Mouse (Mus musculus): ENCODE results near the gene Gstm2.
"Not testable (repeated sequence)": the region's sequence is repeated elsewhere in the genome, so short reads cannot be mapped to it uniquely, and the experiment has no call there.

Gstm2 gene

DNA sequence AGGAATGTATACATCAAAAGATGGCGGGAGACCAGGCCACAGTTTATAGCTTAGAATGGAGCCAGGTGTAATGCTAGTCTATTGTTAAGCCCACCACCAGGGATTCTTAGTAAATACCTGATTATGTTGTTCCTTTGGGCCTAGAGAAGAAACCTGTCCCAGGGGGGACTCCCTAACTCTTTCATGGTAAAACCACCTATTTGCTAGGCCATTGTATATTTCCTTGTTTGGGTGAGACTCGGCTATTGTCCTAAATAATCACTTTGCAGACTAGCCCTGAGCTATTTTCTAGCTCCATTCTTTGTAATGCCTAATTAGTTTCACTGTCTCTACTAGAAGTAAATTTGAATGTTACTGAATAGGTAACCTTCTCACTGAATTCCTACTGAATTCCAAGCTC is 9.7 kb upstream of the Gstm2 start:
- DNase-seq = not testable (repeated sequence)

- not testable (repeated sequence) for DNase-seq
Measured at GRCm38 (mm10) chr3:107985141-107985540, 1.1 kb downstream of the Gstm2 start.

DNA sequence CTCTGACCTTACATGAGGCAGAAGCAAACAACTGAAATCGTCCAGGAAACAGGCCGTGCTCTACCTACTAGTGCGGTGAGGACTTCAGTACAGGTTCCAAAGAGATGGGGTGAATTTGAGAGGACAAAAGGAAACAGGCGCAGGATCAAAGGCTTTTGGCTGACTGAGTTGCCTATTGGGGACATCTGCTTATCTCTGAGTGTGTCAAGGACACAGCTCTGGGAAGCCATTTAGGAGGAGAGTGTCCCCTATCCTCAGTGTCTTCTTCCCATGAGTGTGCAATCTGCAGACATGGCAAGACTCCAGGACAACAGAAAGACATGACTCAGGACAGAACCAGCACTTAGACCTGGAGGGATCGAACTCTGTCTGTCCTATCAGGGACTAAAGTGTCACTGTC is 1.8 kb downstream of the Gstm2 start:
- DNase-seq = no peak

GRCm38 (mm10) chr3:107983771-107984170 is 2.5 kb downstream of the Gstm2 start:
- DNase-seq = no peak

- no peak for DNase-seq
Measured at GRCm38 (mm10) chr3:107982726-107983125, 3.5 kb downstream of the Gstm2 start.

DNA sequence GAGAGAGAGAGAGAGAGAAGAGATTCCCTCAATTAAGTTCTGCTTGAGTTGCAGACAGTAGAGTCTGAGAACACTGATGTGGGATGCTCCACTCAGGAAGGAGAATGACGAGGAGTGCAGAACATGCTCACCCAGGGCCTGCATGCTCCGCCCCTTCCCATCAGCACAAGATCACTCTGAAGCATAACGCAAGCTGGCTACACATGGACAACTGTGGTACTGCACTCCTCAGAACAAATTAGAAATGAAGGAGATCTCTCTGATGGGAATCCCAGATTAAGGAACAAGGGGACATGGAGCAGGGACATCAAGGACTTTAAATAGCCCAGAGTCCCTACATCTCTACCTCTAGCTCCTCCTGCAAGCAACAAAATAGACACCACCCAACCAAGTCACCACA is 5.0 kb downstream of the Gstm2 start:
- DNase-seq = no peak

GRCm38 (mm10) chr3:107977691-107978090 is 8.6 kb downstream of the Gstm2 start:
- DNase-seq = no peak

GRCm38 (mm10) chr3:107974237-107974636 is 12.0 kb downstream of the Gstm2 start:
- DNase-seq = no peak

DNA sequence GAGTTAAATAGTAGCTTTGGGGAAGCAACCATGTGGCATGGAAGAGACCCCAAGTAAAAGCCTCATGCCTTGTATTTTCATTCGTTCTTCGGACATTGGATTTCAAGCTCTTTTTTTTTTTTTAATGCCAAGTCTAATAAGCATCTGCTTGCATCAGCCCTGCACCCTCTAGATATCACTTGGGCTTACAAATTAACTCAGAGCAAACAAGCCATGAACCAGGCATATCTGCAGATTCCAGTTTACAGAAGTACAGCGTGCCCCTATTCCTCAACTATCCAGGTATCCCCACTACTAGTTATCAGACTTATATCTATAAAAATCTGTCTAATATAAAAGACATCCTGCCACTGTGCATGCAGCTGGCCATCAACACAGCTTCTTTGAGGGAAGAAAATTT is 14.2 kb downstream of the Gstm2 start:
- no peak for DNase-seq

GRCm38 (mm10) chr3:107971101-107971500 is 15.2 kb downstream of the Gstm2 start:
- DNase-seq = not testable (repeated sequence)

DNA sequence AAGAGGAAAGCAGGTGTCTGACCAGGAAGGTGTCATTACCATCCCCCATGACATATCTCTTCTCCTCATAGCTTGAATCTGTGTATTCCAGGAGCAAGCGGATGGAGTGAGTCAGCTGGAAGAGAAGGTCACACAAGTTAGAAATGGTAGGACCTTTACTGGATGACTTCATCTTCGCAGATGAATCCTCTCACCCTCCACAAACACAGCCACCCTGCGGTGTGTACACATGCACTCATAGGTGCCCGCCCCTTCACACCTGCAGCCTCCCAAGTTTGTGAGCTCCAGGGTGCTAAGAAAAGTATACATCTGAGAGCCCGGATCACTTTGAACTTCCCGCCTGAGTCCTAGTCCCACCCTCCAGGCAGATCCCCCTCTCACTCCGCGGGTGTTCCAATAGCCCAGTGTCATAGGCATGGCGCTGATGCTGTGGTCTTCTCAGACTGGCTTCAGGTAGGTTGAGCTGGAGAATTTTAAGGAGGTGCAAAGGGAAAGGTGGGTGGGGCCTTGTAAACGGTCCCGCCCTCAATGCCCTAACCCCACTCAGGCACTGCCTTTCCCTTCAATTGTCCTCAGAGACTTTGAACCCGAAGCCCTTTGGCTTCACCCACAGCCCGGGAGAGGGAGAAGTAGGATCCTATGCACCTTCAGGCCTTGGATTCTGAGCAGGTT is 17.4 kb downstream of the Gstm2 start, which contains the start of gene Gstm3:
Gstm3 (minus strand) TSS at position 560 of the 672 bp plus-strand sequence.
- DNase-seq = no peak

- DNase-seq = no peak
Measured at GRCm38 (mm10) chr3:107966631-107967030, 19.6 kb downstream of the Gstm2 start.

GRCm38 (mm10) chr3:107965592-107965991 is 20.7 kb downstream of the Gstm2 start:
- DNase-seq = no peak

GRCm38 (mm10) chr3:107964656-107965308 is 21.5 kb downstream of the Gstm2 start:
- DNase-seq = no peak

- no peak for DNase-seq
Measured at GRCm38 (mm10) chr3:107964026-107964425, 22.2 kb downstream of the Gstm2 start.

GRCm38 (mm10) chr3:107955260-107955659 is 31.0 kb downstream of the Gstm2 start:
- not testable (repeated sequence) for DNase-seq

DNA sequence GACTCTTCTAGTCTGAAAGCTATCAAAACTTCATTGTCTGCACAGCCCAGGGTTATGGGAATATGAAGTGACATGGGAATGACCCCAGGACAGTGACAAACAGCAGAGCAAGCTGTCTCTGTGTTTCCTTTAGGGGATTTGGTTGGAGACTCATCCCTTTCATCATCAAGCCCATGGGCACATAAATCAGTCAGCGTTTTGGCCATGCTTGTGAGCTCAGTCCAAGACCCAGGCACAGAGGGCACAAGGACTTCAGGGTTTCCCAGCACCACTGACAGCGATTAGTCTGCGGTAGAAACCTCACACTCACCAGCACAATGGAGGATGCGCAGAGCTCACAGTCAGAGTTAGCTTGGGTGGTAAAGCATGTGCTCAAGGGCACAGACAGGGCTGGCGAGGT is 32.3 kb downstream of the Gstm2 start:
- no peak for DNase-seq

DNA sequence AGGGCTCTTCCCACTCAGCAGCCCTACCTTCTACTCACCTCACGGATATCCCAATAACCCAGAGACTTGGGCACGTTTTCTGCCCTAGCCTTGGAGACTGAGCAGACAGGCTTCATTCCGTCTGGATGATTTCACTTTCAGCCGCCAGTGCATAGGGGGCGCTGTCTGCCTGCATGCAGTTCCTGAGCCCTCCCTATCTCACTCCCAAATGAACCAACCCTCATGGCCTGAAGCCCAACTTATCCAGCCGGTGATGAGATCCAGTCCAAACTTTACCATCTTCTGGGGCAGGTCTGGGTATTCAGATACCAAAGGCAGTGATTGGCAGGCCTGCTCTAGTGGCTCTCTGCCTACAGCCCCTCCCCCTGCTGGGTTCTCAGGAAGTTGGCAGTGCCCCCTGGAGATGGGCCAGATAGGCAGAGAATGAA is 32.9 kb downstream of the Gstm2 start:
- peak; percentile 26 for DNase-seq

DNA sequence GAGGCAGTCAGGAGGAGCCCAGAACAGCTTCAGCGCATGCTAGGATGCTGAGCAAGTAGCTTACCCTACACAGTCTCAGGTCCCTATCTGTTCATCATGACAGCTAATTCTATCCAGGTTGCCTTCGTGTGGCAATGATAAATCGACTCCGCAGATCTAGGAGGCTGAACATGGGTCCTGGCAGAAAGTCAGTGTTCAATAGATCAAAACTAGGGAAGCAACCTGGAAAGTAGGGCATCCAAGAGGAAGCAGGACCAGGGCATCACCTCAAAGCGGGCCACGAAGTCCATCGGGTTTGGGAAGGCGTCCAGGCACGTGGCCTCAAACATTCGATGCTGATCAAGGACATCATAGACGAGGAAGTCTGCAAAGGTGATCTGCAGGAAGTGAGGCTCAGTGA is 35.7 kb downstream of the Gstm2 start:
- no peak for DNase-seq

DNA sequence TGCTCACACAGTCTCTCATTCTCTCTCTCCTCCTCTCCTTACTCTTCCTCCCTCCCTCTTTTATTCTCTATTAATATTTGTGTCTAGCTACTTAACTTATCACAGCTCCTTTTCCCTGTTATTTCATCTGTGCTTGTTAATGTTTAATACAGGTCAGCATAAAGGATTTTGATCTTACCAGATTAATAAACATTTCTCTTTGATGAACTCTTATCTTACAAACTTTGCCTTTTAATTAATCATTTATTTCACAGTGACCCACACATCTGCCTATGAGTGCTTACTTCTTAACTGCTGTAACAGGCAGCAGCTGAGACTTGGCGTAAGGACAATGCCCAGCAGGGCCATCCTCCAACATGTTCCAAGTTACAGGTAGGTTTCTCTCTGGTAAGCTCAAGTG is 36.8 kb downstream of the Gstm2 start:
- DNase-seq = not testable (repeated sequence)

DNA sequence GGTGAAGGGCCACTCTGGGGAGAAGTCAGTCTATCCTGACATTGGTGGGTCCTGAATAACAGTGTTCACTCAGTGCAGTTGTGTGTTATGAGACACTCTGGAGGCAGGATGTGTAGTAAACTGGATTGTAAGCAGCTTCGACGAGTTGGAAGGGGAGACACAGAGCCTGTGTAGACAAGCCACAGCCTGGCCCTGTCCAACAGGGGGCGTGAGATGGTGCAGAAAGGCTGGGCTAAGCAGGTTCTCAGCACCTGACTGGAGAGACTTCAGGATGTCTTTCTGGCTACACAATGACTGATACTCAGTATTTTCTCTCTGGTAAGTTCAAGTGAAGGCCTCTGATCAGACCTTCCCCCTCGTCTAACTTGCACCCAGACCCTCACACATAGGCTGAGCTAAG is 40.5 kb downstream of the Gstm2 start:
- DNase-seq = no peak

DNA sequence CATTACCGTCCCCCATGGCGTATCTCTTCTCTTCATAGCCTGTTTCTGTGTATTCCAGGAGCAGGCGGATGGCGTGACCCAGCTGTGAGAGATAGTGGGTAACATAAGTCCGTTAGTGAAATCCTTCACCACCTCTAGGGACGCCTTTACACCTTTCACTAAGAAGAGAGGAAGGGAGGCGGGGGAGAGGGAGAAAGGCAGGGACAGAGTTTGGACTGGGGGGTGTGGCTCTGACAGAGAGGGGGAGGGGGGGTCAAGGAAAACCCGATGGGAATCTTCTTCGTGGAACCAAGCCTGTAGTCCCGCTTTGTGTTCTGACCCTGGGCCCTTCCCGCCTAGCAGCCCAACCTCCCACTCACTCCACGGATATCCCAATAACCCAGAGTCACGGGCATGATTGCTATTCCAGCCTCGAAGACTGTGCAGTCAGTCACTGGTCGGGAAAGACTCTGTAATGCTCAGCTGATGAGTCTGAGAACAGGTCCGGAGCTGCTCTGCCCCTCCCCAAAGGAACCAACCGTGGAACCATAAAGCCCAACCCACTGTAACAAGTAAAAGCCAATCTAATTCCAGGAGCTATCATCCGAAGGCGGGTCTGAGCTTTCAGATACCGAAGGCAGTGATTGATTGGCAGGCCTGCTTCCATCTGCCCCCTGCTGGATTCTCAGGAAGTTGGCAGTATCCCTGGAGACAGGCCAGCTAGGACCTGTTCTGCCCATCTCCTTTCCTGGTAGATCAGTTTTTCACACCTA is 42.8 kb downstream of the Gstm2 start, which contains the start of gene Gstm6:
Gstm6 (minus strand) TSS at position 511 of the 752 bp plus-strand sequence.
- no peak for DNase-seq

- DNase-seq = no peak
Measured at GRCm38 (mm10) chr3:107941261-107941660, 45.0 kb downstream of the Gstm2 start.

GRCm38 (mm10) chr3:107940524-107940923 is 45.7 kb downstream of the Gstm2 start:
- DNase-seq = no peak

Measured in cerebellum, adult 8-10 months (tissue).